Comparison of ENCODE assay signal across 18 mouse cellular contexts in genomic region chr7:136062658-136063057, GRCm38 (mm10).
"Had no signal": no experiment of that assay in that cellular context is flagged by ENCODE, and none has a peak within 500 bp of the region (broad histone marks: within the 10 kb centered on the region; RNA-seq: fewer than 3 reads in every experiment).

No protein-coding gene starts in this region.

- H3K27ac ChIP-seq: left cerebral cortex, adult 2 months; liver, embryonic 13.5 days had no signal

- H3K9ac ChIP-seq: liver, embryonic 13.5 days; midbrain, embryonic 12.5 days had no signal

- H3K9me3 ChIP-seq: liver, embryonic 13.5 days; midbrain, embryonic 12.5 days had no signal

- H3K36me3 ChIP-seq: liver, embryonic 13.5 days; midbrain, embryonic 12.5 days had no signal

- DNase-seq: kidney, adult 18-20 months; kidney, postnatal 14 days; layer of hippocampus, postnatal 36 days; left cerebral cortex, postnatal 4 days; liver, embryonic 13.5 days; lung, adult 2 months; lung, postnatal 14 days; lung, postnatal 4 days; retina, postnatal 1 day; right cerebral cortex, postnatal 25 days; spleen, adult 18-20 months; thymus, adult 18-20 months; thymus, postnatal 36 days had no signal

- H3K4me1 ChIP-seq: liver, embryonic 13.5 days had no signal

- H3K4me3 ChIP-seq: left cerebral cortex, adult 2 months; liver, embryonic 13.5 days; midbrain, embryonic 12.5 days; myocyte had no signal

- ATAC-seq: intestine, embryonic 16.5 days; midbrain, embryonic 16.5 days had no signal

- H3K4me2 ChIP-seq: liver, embryonic 13.5 days; midbrain, embryonic 12.5 days had no signal
